Mouse (Mus musculus) bone marrow macrophage, adult 2 months (primary cell): ENCODE data around the gene Dlg4. TPM values are rescaled to one million over a fixed set of nuclear protein-coding genes. Genes with fewer than 3 reads are reported as not detected.

Experiments
- H3K27ac ChIP-seq: 2 replicates; pipeline ENCODE4 v1.5.1; 2012; ENCODE audit warnings: low read depth, low read length; ENCODE audit not compliant: insufficient read depth
- H3K4me1 ChIP-seq: 2 replicates; pipeline ENCODE4 v1.6.1; 2012; ENCODE audit warnings: low read length; ENCODE audit not compliant: control insufficient read depth, insufficient read depth
- H3K4me3 ChIP-seq: 2 replicates; pipeline ENCODE4 v1.5.1; 2012; ENCODE audit warnings: mild to moderate bottlenecking, low read length, moderate library complexity; ENCODE audit not compliant: insufficient read depth
- CTCF ChIP-seq: IDR thresholded peaks from 2 replicates; pipeline ENCODE4 v1.5.1; 2012; ENCODE audit warnings: low read depth, mild to moderate bottlenecking, low read length, moderate library complexity
- POLR2A ChIP-seq: IDR thresholded peaks from 2 replicates; pipeline ENCODE4 v1.6.1; 2012; ENCODE audit warnings: mild to moderate bottlenecking, low read depth, low read length, borderline replicate concordance
- polyA plus RNA-seq: library from polyadenylated mRNA; stranded (reverse); fragments of >200 nt; gene quantifications from 2 replicates; pipeline ENCODE4 v1.2.4, GENCODE M21; 2012; ENCODE audit not compliant: missing spikeins, insufficient read depth, insufficient read length

The Dlg4 gene
- polyA plus RNA-seq, 1 experiment: 31.1 TPM

GRCm38 (mm10) chr11:69995391-69995960 lies 21.3 kb upstream of the Dlg4 start, which contains the start of gene Phf23:
TSS of gene Phf23 (plus strand) at chr11:69995777.
- Histone ChIP-seq H3K4me3 (peak within 1 kb of the TSS; percentile 92), H3K4me1 (peaks cover 35% of the 10 kb centered on the region)
- TF ChIP-seq CTCF (no peak), POLR2A (0 out of 2 replicates have a peak, but pooled peaks have one; percentile 42)

GRCm38 (mm10) chr11:69996161-69997061 lies 20.3 kb upstream of the Dlg4 start:
- H3K27ac ChIP-seq: peak overlapping the region; percentile 93
- TF ChIP-seq POLR2A (no peak), CTCF (no peak)
- H3K4me1 ChIP-seq: peaks cover 33% of the 10 kb centered on the region
- peak overlapping the region; percentile 92 for H3K4me3 ChIP-seq

More at GRCm38 (mm10) chr11:69995391-69995960, 21.3 kb upstream of the Dlg4 start, which contains the start of gene Phf23:
- peak within 1 kb of the TSS; percentile 93 for H3K27ac ChIP-seq

GRCm38 (mm10) chr11:69997070-69997509 lies 19.7 kb upstream of the Dlg4 start:
- Histone ChIP-seq H3K27ac (peak overlapping the region; percentile 93), H3K4me3 (peak overlapping the region; percentile 92), H3K4me1 (peaks cover 33% of the 10 kb centered on the region)
- TF ChIP-seq POLR2A (no peak), CTCF (no peak)

GRCm38 (mm10) chr11:69998567-69999491 lies 17.9 kb upstream of the Dlg4 start:
- no peak for TF ChIP-seq POLR2A
- peak; percentile 31; the same call in 1 of the 2 replicates for TF ChIP-seq CTCF
- Histone ChIP-seq H3K4me3 (peak overlapping the region; percentile 69), H3K4me1 (peaks cover 34% of the 10 kb centered on the region), H3K27ac (peak overlapping the region; percentile 79)

- Histone ChIP-seq H3K27ac (peak overlapping the region; percentile 40), H3K4me1 (peaks cover 27% of the 10 kb centered on the region), H3K4me3 (no peak overlapping the region)
- TF ChIP-seq POLR2A (no peak), CTCF (no peak)
Observed at GRCm38 (mm10) chr11:69999666-70000065, 17.1 kb upstream of the Dlg4 start.

- Histone ChIP-seq H3K27ac (peak within 1 kb of the TSS; percentile 92), H3K4me3 (peak within 1 kb of the TSS; percentile 69), H3K4me1 (peaks cover 26% of the 10 kb centered on the region)
- TF ChIP-seq CTCF (no peak), POLR2A (no peak)
Observed at GRCm38 (mm10) chr11:70000396-70000898, 16.3 kb upstream of the Dlg4 start, which contains the start of gene Dvl2. TSS of gene Dvl2 (plus strand) at chr11:70000595.

- peaks cover 26% of the 10 kb centered on the region for H3K4me1 ChIP-seq
- no peak for TF ChIP-seq POLR2A
- peak overlapping the region; percentile 92 for H3K27ac ChIP-seq
- H3K4me3 ChIP-seq: peak overlapping the region; percentile 69
Observed at GRCm38 (mm10) chr11:70001159-70001558, 15.6 kb upstream of the Dlg4 start.

- Histone ChIP-seq H3K4me1 (peaks cover 26% of the 10 kb centered on the region), H3K27ac (no peak overlapping the region; the same call in 1 of the 2 replicates), H3K4me3 (peak overlapping the region; percentile 69)
- TF ChIP-seq POLR2A (no peak), CTCF (no peak; the same call in 1 of the 2 replicates)
Observed at GRCm38 (mm10) chr11:70001865-70002264, 14.9 kb upstream of the Dlg4 start.

GRCm38 (mm10) chr11:70002471-70002870 lies 14.3 kb upstream of the Dlg4 start:
- Histone ChIP-seq H3K4me3 (peak overlapping the region; percentile 69), H3K27ac (no peak overlapping the region), H3K4me1 (peaks cover 26% of the 10 kb centered on the region)
- TF ChIP-seq POLR2A (no peak), CTCF (no peak)
